Mouse (Mus musculus) bone marrow, adult 2 months (tissue): ENCODE data around the gene Sdad1. TPM values are rescaled to one million over a fixed set of nuclear protein-coding genes. Genes with fewer than 3 reads are reported as not detected.

Experiments
- H3K27ac ChIP-seq: fragments of 200-500 bp; 2 replicates; pipeline ENCODE4 v1.5.1; 2012; ENCODE audit warnings: low read depth, mild to moderate bottlenecking, control low read depth, inconsistent platforms, low read length; ENCODE audit not compliant: control insufficient read depth, poor library complexity, insufficient read depth
- H3K4me1 ChIP-seq: fragments of 200-500 bp; 2 replicates; pipeline ENCODE4 v1.6.1; 2011; ENCODE audit warnings: low read length; ENCODE audit not compliant: control insufficient read depth, insufficient read depth
- H3K4me3 ChIP-seq: fragments of 200-500 bp; replicated peaks from 2 replicates; pipeline ENCODE3; 2011; ENCODE audit warnings: mild to moderate bottlenecking, low read depth, low read length, control low read depth; ENCODE audit not compliant: control insufficient read depth
- CTCF ChIP-seq: fragments of 200-500 bp; IDR thresholded peaks from 2 replicates; pipeline ENCODE4 v1.5.1; 2011; ENCODE audit warnings: low read length, control low read depth; ENCODE audit not compliant: control insufficient read depth, insufficient read depth
- POLR2A ChIP-seq: fragments of 200-500 bp; IDR thresholded peaks from 2 replicates; pipeline ENCODE4 v1.6.1; 2011; ENCODE audit warnings: low read depth, mild to moderate bottlenecking, control low read depth, low read length, borderline replicate concordance; ENCODE audit not compliant: control insufficient read depth
- WGBS: fragments of 180-500 bp; shearing (Covaris S2); methylation state at CpG from one replicate; pipeline ENCODE4 v1.1.7; 2018; 5-methylcytosine and 5-hydroxymethylcytosine counted together
- polyA plus RNA-seq: library from polyadenylated mRNA; stranded (reverse); fragments of >200 nt; gene quantifications from 2 replicates; pipeline ENCODE4 v1.2.4, GENCODE M21; 2011; ENCODE audit warnings: low replicate concordance; ENCODE audit not compliant: missing spikeins, insufficient read depth, insufficient read length

Gene Sdad1
- polyA plus RNA-seq, 1 experiment: 14.1 TPM

GRCm38 (mm10) chr5:92340606-92341005 is 30.3 kb upstream of the Sdad1 start:
- 51% methylated on average over 4 of the region's 4 CpGs for WGBS
- TF ChIP-seq CTCF (no peak), POLR2A (no peak)
- Histone ChIP-seq H3K4me3 (no peak overlapping the region), H3K27ac (no peak overlapping the region), H3K4me1 (no peaks in the 10 kb centered on the region)

- H3K4me3 ChIP-seq: no peak overlapping the region
- no peaks in the 10 kb centered on the region; the same call in none of the 2 replicates for H3K4me1 ChIP-seq
- no peak overlapping the region for H3K27ac ChIP-seq
- 40% methylated on average over 3 of the region's 3 CpGs for WGBS
- TF ChIP-seq CTCF (no peak), POLR2A (no peak)
These were observed 26.5 kb upstream of the Sdad1 start for GRCm38 (mm10) chr5:92336743-92337142.

- TF ChIP-seq POLR2A (no peak), CTCF (no peak)
- Histone ChIP-seq H3K4me1 (no peaks in the 10 kb centered on the region; the same call in none of the 2 replicates), H3K4me3 (peak overlapping the region; percentile 51), H3K27ac (0 out of 2 replicates have a peak overlapping the region, but pooled peaks have one; percentile 43)
- 27% methylated on average over 9 of the region's 9 CpGs for WGBS
These were observed 22.1 kb upstream of the Sdad1 start for GRCm38 (mm10) chr5:92332359-92332840.

GRCm38 (mm10) chr5:92331635-92332338 is 21.5 kb upstream of the Sdad1 start, which contains the start of gene Art3:
Art3 (plus strand) TSS chr5:92331827.
- H3K27ac ChIP-seq: 0 out of 2 replicates have a peak within 1 kb of the TSS, but pooled peaks have one; percentile 43
- TF ChIP-seq CTCF (no peak), POLR2A (no peak)
- WGBS: 75% methylated on average over 17 of the region's 17 CpGs
- H3K4me3 ChIP-seq: peak within 1 kb of the TSS; percentile 51
- no peaks in the 10 kb centered on the region; the same call in none of the 2 replicates for H3K4me1 ChIP-seq

- no peak for TF ChIP-seq CTCF
- TF ChIP-seq POLR2A: no peak
- WGBS: 62% methylated on average over 12 of the region's 12 CpGs
- Histone ChIP-seq H3K4me1 (no peaks in the 10 kb centered on the region; the same call in none of the 2 replicates), H3K27ac (no peak overlapping the region), H3K4me3 (no peak overlapping the region)
These were observed 20.8 kb upstream of the Sdad1 start for GRCm38 (mm10) chr5:92331122-92331521.

- H3K4me3 ChIP-seq: no peak within 1 kb of the TSS
- 64% methylated on average over 7 of the region's 7 CpGs for WGBS
- no peak within 1 kb of the TSS for H3K27ac ChIP-seq
- TF ChIP-seq CTCF (no peak), POLR2A (no peak)
- peaks cover 1% of the 10 kb centered on the region for H3K4me1 ChIP-seq
These were observed 17.6 kb upstream of the Sdad1 start, which contains the start of gene Cxcl9 for GRCm38 (mm10) chr5:92327929-92328328. Cxcl9 (minus strand) TSS chr5:92328079.

- Histone ChIP-seq H3K4me3 (no peak overlapping the region), H3K27ac (no peak overlapping the region), H3K4me1 (peaks cover 1% of the 10 kb centered on the region)
- TF ChIP-seq POLR2A (no peak), CTCF (no peak)
- 3% methylated on average over 6 of the region's 6 CpGs for WGBS
These were observed 17.1 kb upstream of the Sdad1 start for GRCm38 (mm10) chr5:92327367-92327766.

- H3K4me3 ChIP-seq: no peak overlapping the region
- no peak overlapping the region for H3K27ac ChIP-seq
- 39% methylated on average over 5 of the region's 5 CpGs for WGBS
- TF ChIP-seq POLR2A (no peak), CTCF (no peak)
- H3K4me1 ChIP-seq: peaks cover 1% of the 10 kb centered on the region; the same call in 1 of the 2 replicates
These were observed 13.0 kb upstream of the Sdad1 start for GRCm38 (mm10) chr5:92323264-92323663.
